Mouse (Mus musculus): ENCODE measurements around the gene Fam57b. TPM values are rescaled to one million over a fixed set of nuclear protein-coding genes. Genes with fewer than 3 reads are reported as not detected.

Gene Fam57b
- polyA plus RNA-seq (2014; fragmentation: Nextera tagmentation; extraction: Ambion mirVana) = not detected in 2 replicates

GRCm38 (mm10) chr7:126797411-126798126 is at the start of gene Fam57b:
Fam57b (plus strand) TSS chr7:126797668.
- Histone ChIP-seq H3K9me3 (ENCODE audit: control insufficient read depth, low read length) (no peaks in the 10 kb centered on the region), H3K36me3 (ENCODE audit: control insufficient read depth, insufficient read depth, low read length) (peaks cover 20% of the 10 kb centered on the region), H3K27ac (replicated peaks; ENCODE audit: low read depth, low read length) (peak within 1 kb of the TSS; percentile 81; the same call in 1 of the 2 replicates), H3K9ac (ENCODE audit: low read length) (peak within 1 kb of the TSS; percentile 77), H3K4me3 (ENCODE audit: low read depth, low read length) (peak within 1 kb of the TSS; percentile 76), H3K27me3 (ENCODE audit: control insufficient read depth, insufficient read depth, low read length) (no peaks in the 10 kb centered on the region), H3K4me2 (ENCODE audit: low read depth, severe bottlenecking) (peak within 1 kb of the TSS; percentile 92), H3K4me1 (ENCODE audit: control insufficient read depth, insufficient read depth, low read length) (peaks cover 30% of the 10 kb centered on the region)
- ATAC-seq (ENCODE audit: insufficient number of reproducible peaks, low FRiP score, low TSS enrichment, low read depth) = no peak
- no peak for DNase-seq (ENCODE audit: low spot score)
- WGBS = 45% methylated on average over 21 of the region's 21 CpGs

GRCm38 (mm10) chr7:126748824-126749223 is 48.6 kb upstream of the Fam57b start:
- Histone ChIP-seq H3K27me3 (ENCODE audit: control insufficient read depth, insufficient read depth, low read length) (no peaks in the 10 kb centered on the region), H3K9me3 (ENCODE audit: control insufficient read depth, low read length) (no peaks in the 10 kb centered on the region), H3K36me3 (ENCODE audit: control insufficient read depth, insufficient read depth, low read length) (no peaks in the 10 kb centered on the region), H3K4me2 (ENCODE audit: low read depth, severe bottlenecking) (no peak overlapping the region), H3K9ac (ENCODE audit: low read length) (0 out of 2 replicates have a peak overlapping the region, but pooled peaks have one; percentile 30), H3K4me1 (ENCODE audit: control insufficient read depth, insufficient read depth, low read length) (no peaks in the 10 kb centered on the region), H3K4me3 (ENCODE audit: low read depth, low read length) (no peak overlapping the region), H3K27ac (replicated peaks; ENCODE audit: low read depth, low read length) (no peak overlapping the region)
- 68% methylated on average over 7 of the region's 7 CpGs for WGBS
- no peak for DNase-seq (ENCODE audit: low spot score)
- ATAC-seq (ENCODE audit: insufficient number of reproducible peaks, low FRiP score, low TSS enrichment, low read depth) = no peak

GRCm38 (mm10) chr7:126749582-126750343 is 47.7 kb upstream of the Fam57b start:
- DNase-seq (ENCODE audit: low spot score) (no peak), ATAC-seq (ENCODE audit: insufficient number of reproducible peaks, low FRiP score, low TSS enrichment, low read depth) (no peak)
- H3K4me1 ChIP-seq (ENCODE audit: control insufficient read depth, insufficient read depth, low read length) = no peaks in the 10 kb centered on the region
- 96% methylated on average over 17 of the region's 17 CpGs for WGBS
- H3K27ac ChIP-seq (replicated peaks; ENCODE audit: low read depth, low read length) = no peak overlapping the region
- no peak overlapping the region for H3K4me2 ChIP-seq (ENCODE audit: low read depth, severe bottlenecking)
- no peaks in the 10 kb centered on the region for H3K9me3 ChIP-seq (ENCODE audit: control insufficient read depth, low read length)
- no peak overlapping the region for H3K4me3 ChIP-seq (ENCODE audit: low read depth, low read length)
- no peak overlapping the region for H3K9ac ChIP-seq (ENCODE audit: low read length)
- H3K36me3 ChIP-seq (ENCODE audit: control insufficient read depth, insufficient read depth, low read length) = no peaks in the 10 kb centered on the region
- H3K27me3 ChIP-seq (ENCODE audit: control insufficient read depth, insufficient read depth, low read length) = no peaks in the 10 kb centered on the region

- H3K9me3 ChIP-seq (ENCODE audit: control insufficient read depth, low read length) = no peaks in the 10 kb centered on the region
- no peaks in the 10 kb centered on the region for H3K36me3 ChIP-seq (ENCODE audit: control insufficient read depth, insufficient read depth, low read length)
- H3K4me2 ChIP-seq (ENCODE audit: low read depth, severe bottlenecking) = no peak overlapping the region; the same call in 1 of the 2 replicates
- no peaks in the 10 kb centered on the region for H3K4me1 ChIP-seq (ENCODE audit: control insufficient read depth, insufficient read depth, low read length)
- no peaks in the 10 kb centered on the region for H3K27me3 ChIP-seq (ENCODE audit: control insufficient read depth, insufficient read depth, low read length)
- DNase-seq (ENCODE audit: low spot score) (peak; percentile 90), ATAC-seq (ENCODE audit: insufficient number of reproducible peaks, low FRiP score, low TSS enrichment, low read depth) (peak; percentile 58; the same call in 1 of the 2 replicates)
- WGBS = 0% methylated on average over 9 of the region's 9 CpGs
- no peak overlapping the region for H3K9ac ChIP-seq (ENCODE audit: low read length)
- H3K4me3 ChIP-seq (ENCODE audit: low read depth, low read length) = no peak overlapping the region
- H3K27ac ChIP-seq (replicated peaks; ENCODE audit: low read depth, low read length) = no peak overlapping the region
Measured at GRCm38 (mm10) chr7:126754866-126755265, 42.6 kb upstream of the Fam57b start.

- ATAC-seq (ENCODE audit: insufficient number of reproducible peaks, low FRiP score, low TSS enrichment, low read depth) = no peak
- Histone ChIP-seq H3K9ac (ENCODE audit: low read length) (no peak overlapping the region), H3K27ac (replicated peaks; ENCODE audit: low read depth, low read length) (no peak overlapping the region), H3K27me3 (ENCODE audit: control insufficient read depth, insufficient read depth, low read length) (no peaks in the 10 kb centered on the region), H3K4me1 (ENCODE audit: control insufficient read depth, insufficient read depth, low read length) (no peaks in the 10 kb centered on the region), H3K4me3 (ENCODE audit: low read depth, low read length) (no peak overlapping the region), H3K36me3 (ENCODE audit: control insufficient read depth, insufficient read depth, low read length) (no peaks in the 10 kb centered on the region), H3K4me2 (ENCODE audit: low read depth, severe bottlenecking) (no peak overlapping the region), H3K9me3 (ENCODE audit: control insufficient read depth, low read length) (no peaks in the 10 kb centered on the region)
- WGBS = 63% methylated on average over 7 of the region's 7 CpGs
- DNase-seq (ENCODE audit: low spot score) = no peak
Measured at GRCm38 (mm10) chr7:126758539-126758938, 38.9 kb upstream of the Fam57b start.

- DNase-seq (ENCODE audit: low spot score) (peak; percentile 94), ATAC-seq (ENCODE audit: insufficient number of reproducible peaks, low FRiP score, low TSS enrichment, low read depth) (peak; percentile 55; the same call in 1 of the 2 replicates)
- Histone ChIP-seq H3K27ac (replicated peaks; ENCODE audit: low read depth, low read length) (peak within 1 kb of the TSS; percentile 56; the same call in 1 of the 2 replicates), H3K4me1 (ENCODE audit: control insufficient read depth, insufficient read depth, low read length) (no peaks in the 10 kb centered on the region), H3K36me3 (ENCODE audit: control insufficient read depth, insufficient read depth, low read length) (no peaks in the 10 kb centered on the region; the same call in 1 of the 2 replicates), H3K9ac (ENCODE audit: low read length) (peak within 1 kb of the TSS; percentile 78), H3K9me3 (ENCODE audit: control insufficient read depth, low read length) (no peaks in the 10 kb centered on the region), H3K4me3 (ENCODE audit: low read depth, low read length) (peak within 1 kb of the TSS; percentile 58), H3K27me3 (ENCODE audit: control insufficient read depth, insufficient read depth, low read length) (no peaks in the 10 kb centered on the region), H3K4me2 (ENCODE audit: low read depth, severe bottlenecking) (peak within 1 kb of the TSS; percentile 64)
- 3% methylated on average over 16 of the region's 38 CpGs for WGBS
Measured at GRCm38 (mm10) chr7:126759050-126759671, 38.3 kb upstream of the Fam57b start, which contains the start of gene Mapk3. Mapk3 (plus strand) TSS chr7:126759601.

GRCm38 (mm10) chr7:126759672-126760390 is 37.6 kb upstream of the Fam57b start:
- peak overlapping the region; percentile 78 for H3K9ac ChIP-seq (ENCODE audit: low read length)
- ATAC-seq (ENCODE audit: insufficient number of reproducible peaks, low FRiP score, low TSS enrichment, low read depth) (peak; percentile 51), DNase-seq (ENCODE audit: low spot score) (no peak)
- peaks cover 4% of the 10 kb centered on the region; the same call in 1 of the 2 replicates for H3K36me3 ChIP-seq (ENCODE audit: control insufficient read depth, insufficient read depth, low read length)
- H3K4me1 ChIP-seq (ENCODE audit: control insufficient read depth, insufficient read depth, low read length) = no peaks in the 10 kb centered on the region
- H3K4me3 ChIP-seq (ENCODE audit: low read depth, low read length) = peak overlapping the region; percentile 58
- 1% methylated on average over 23 of the region's 24 CpGs for WGBS
- H3K27ac ChIP-seq (replicated peaks; ENCODE audit: low read depth, low read length) = peak overlapping the region; percentile 56; the same call in 1 of the 2 replicates
- peak overlapping the region; percentile 64 for H3K4me2 ChIP-seq (ENCODE audit: low read depth, severe bottlenecking)
- H3K9me3 ChIP-seq (ENCODE audit: control insufficient read depth, low read length) = no peaks in the 10 kb centered on the region
- no peaks in the 10 kb centered on the region for H3K27me3 ChIP-seq (ENCODE audit: control insufficient read depth, insufficient read depth, low read length)

Measured in limb, embryonic 11.5 days (tissue).